Mouse (Mus musculus): Measurements from ENCODE around the gene Clgn. TPM values are rescaled to one million over a fixed set of nuclear protein-coding genes. Genes with fewer than 3 reads are reported as not detected.

Gene Clgn
- 2.9 and 3.5 TPM in 2 replicates for polyA plus RNA-seq (2016; fragmentation: Nextera tagmentation; extraction: Ambion mirVana)

GRCm38 (mm10) chr8:83389316-83390005 lies at the start of gene Clgn:
Gene Clgn (plus strand): TSS chr8:83389867.
- peaks cover 12% of the 10 kb centered on the region for H3K4me1 ChIP-seq (replicated peaks)

GRCm38 (mm10) chr8:83342076-83342475 lies 47.6 kb upstream of the Clgn start:
- H3K4me1 ChIP-seq (replicated peaks) = no peaks in the 10 kb centered on the region
- no peak overlapping the region for H3K27ac ChIP-seq
- H3K36me3 ChIP-seq = no peaks in the 10 kb centered on the region
- no peaks in the 10 kb centered on the region for H3K27me3 ChIP-seq (ENCODE audit: insufficient read depth, poor library complexity, severe bottlenecking)
- DNase-seq (ENCODE audit: low spot score) = no peak
- no peak overlapping the region for H3K4me3 ChIP-seq
- 0 out of 2 replicates have a peak, but pooled peaks cover 5% of the 10 kb centered on the region for H3K9me3 ChIP-seq
- 82% methylated on average over 3 of the region's 3 CpGs for WGBS

More at GRCm38 (mm10) chr8:83389316-83390005, at the start of gene Clgn:
- Histone ChIP-seq H3K9me3 (no peaks in the 10 kb centered on the region), H3K4me3 (peak within 1 kb of the TSS; percentile 73), H3K27me3 (ENCODE audit: insufficient read depth, poor library complexity, severe bottlenecking) (peaks cover 35% of the 10 kb centered on the region), H3K27ac (peak within 1 kb of the TSS; percentile 78), H3K36me3 (no peaks in the 10 kb centered on the region)
- DNase-seq (ENCODE audit: low spot score) = peak; percentile 78
- WGBS = 4% methylated on average over 41 of the region's 41 CpGs

- Histone ChIP-seq H3K27me3 (ENCODE audit: insufficient read depth, poor library complexity, severe bottlenecking) (no peaks in the 10 kb centered on the region), H3K4me1 (replicated peaks) (no peaks in the 10 kb centered on the region), H3K36me3 (no peaks in the 10 kb centered on the region), H3K9me3 (0 out of 2 replicates have a peak, but pooled peaks cover 5% of the 10 kb centered on the region), H3K27ac (no peak overlapping the region), H3K4me3 (no peak overlapping the region)
- DNase-seq (ENCODE audit: low spot score) = no peak
These were observed 47.0 kb upstream of the Clgn start for GRCm38 (mm10) chr8:83342693-83343092.

- Histone ChIP-seq H3K36me3 (no peaks in the 10 kb centered on the region), H3K4me1 (replicated peaks) (no peaks in the 10 kb centered on the region), H3K9me3 (no peaks in the 10 kb centered on the region), H3K27me3 (ENCODE audit: insufficient read depth, poor library complexity, severe bottlenecking) (no peaks in the 10 kb centered on the region), H3K27ac (no peak within 1 kb of the TSS), H3K4me3 (no peak within 1 kb of the TSS)
- 78% methylated on average over 18 of the region's 18 CpGs for WGBS
- DNase-seq (ENCODE audit: low spot score) = no peak
These were observed 41.4 kb upstream of the Clgn start, which contains the start of gene Mgat4d for GRCm38 (mm10) chr8:83348263-83348662. Gene Mgat4d (plus strand): TSS chr8:83348471.

- DNase-seq (ENCODE audit: low spot score) = no peak
- Histone ChIP-seq H3K4me1 (replicated peaks) (no peaks in the 10 kb centered on the region), H3K27me3 (ENCODE audit: insufficient read depth, poor library complexity, severe bottlenecking) (no peaks in the 10 kb centered on the region), H3K9me3 (no peaks in the 10 kb centered on the region), H3K27ac (no peak overlapping the region), H3K36me3 (no peaks in the 10 kb centered on the region), H3K4me3 (no peak overlapping the region)
- 92% methylated on average over 2 of the region's 2 CpGs for WGBS
These were observed 38.4 kb upstream of the Clgn start for GRCm38 (mm10) chr8:83351315-83351714.

GRCm38 (mm10) chr8:83363156-83363769 lies 26.4 kb upstream of the Clgn start:
- DNase-seq (ENCODE audit: low spot score) = peak; percentile 5
- WGBS = 65% methylated on average over 7 of the region's 7 CpGs
- H3K27ac ChIP-seq = no peak overlapping the region

GRCm38 (mm10) chr8:83377231-83377630 lies 12.4 kb upstream of the Clgn start:
- no peak for DNase-seq (ENCODE audit: low spot score)

More at GRCm38 (mm10) chr8:83363156-83363769, 26.4 kb upstream of the Clgn start:
- no peaks in the 10 kb centered on the region for H3K27me3 ChIP-seq (ENCODE audit: insufficient read depth, poor library complexity, severe bottlenecking)
- no peaks in the 10 kb centered on the region for H3K9me3 ChIP-seq
- H3K4me1 ChIP-seq (replicated peaks) = peaks cover 6% of the 10 kb centered on the region; the same call in 1 of the 2 replicates
- H3K4me3 ChIP-seq = no peak overlapping the region
- no peaks in the 10 kb centered on the region for H3K36me3 ChIP-seq

GRCm38 (mm10) chr8:83380141-83380540 lies 9.5 kb upstream of the Clgn start:
- H3K27me3 ChIP-seq (ENCODE audit: insufficient read depth, poor library complexity, severe bottlenecking) = no peaks in the 10 kb centered on the region
- H3K36me3 ChIP-seq = no peaks in the 10 kb centered on the region
- H3K4me3 ChIP-seq = no peak overlapping the region
- 66% methylated on average over 4 of the region's 4 CpGs for WGBS
- no peak for DNase-seq (ENCODE audit: low spot score)
- H3K4me1 ChIP-seq (replicated peaks) = no peaks in the 10 kb centered on the region
- no peak overlapping the region for H3K27ac ChIP-seq
- no peaks in the 10 kb centered on the region for H3K9me3 ChIP-seq

More at GRCm38 (mm10) chr8:83377231-83377630, 12.4 kb upstream of the Clgn start:
- Histone ChIP-seq H3K27ac (no peak overlapping the region), H3K9me3 (no peaks in the 10 kb centered on the region), H3K27me3 (ENCODE audit: insufficient read depth, poor library complexity, severe bottlenecking) (no peaks in the 10 kb centered on the region), H3K36me3 (no peaks in the 10 kb centered on the region), H3K4me3 (no peak overlapping the region), H3K4me1 (replicated peaks) (no peaks in the 10 kb centered on the region)

- H3K27me3 ChIP-seq (ENCODE audit: insufficient read depth, poor library complexity, severe bottlenecking) = no peaks in the 10 kb centered on the region
- H3K27ac ChIP-seq = no peak overlapping the region
- no peak for DNase-seq (ENCODE audit: low spot score)
- no peaks in the 10 kb centered on the region for H3K36me3 ChIP-seq
- no peaks in the 10 kb centered on the region for H3K9me3 ChIP-seq
- H3K4me3 ChIP-seq = no peak overlapping the region
- H3K4me1 ChIP-seq (replicated peaks) = no peaks in the 10 kb centered on the region
- 83% methylated on average over 2 of the region's 2 CpGs for WGBS
These were observed 8.7 kb upstream of the Clgn start for GRCm38 (mm10) chr8:83381016-83381415.

- H3K4me3 ChIP-seq = no peak overlapping the region
- DNase-seq (ENCODE audit: low spot score) = no peak
- no peaks in the 10 kb centered on the region for H3K27me3 ChIP-seq (ENCODE audit: insufficient read depth, poor library complexity, severe bottlenecking)
- no peaks in the 10 kb centered on the region for H3K4me1 ChIP-seq (replicated peaks)
- no peaks in the 10 kb centered on the region for H3K9me3 ChIP-seq
- no peaks in the 10 kb centered on the region for H3K36me3 ChIP-seq
- no peak overlapping the region for H3K27ac ChIP-seq
- WGBS = 43% methylated on average over 2 of the region's 2 CpGs
These were observed 6.8 kb upstream of the Clgn start for GRCm38 (mm10) chr8:83382850-83383249.

- DNase-seq (ENCODE audit: low spot score) = no peak
These were observed 487 bp downstream of the Clgn start for GRCm38 (mm10) chr8:83390006-83390701.

GRCm38 (mm10) chr8:83392521-83392920 lies 2.9 kb downstream of the Clgn start:
- Histone ChIP-seq H3K4me1 (replicated peaks) (peaks cover 12% of the 10 kb centered on the region), H3K9me3 (no peaks in the 10 kb centered on the region), H3K27me3 (ENCODE audit: insufficient read depth, poor library complexity, severe bottlenecking) (peaks cover 35% of the 10 kb centered on the region), H3K36me3 (no peaks in the 10 kb centered on the region), H3K27ac (no peak overlapping the region), H3K4me3 (no peak overlapping the region)
- 86% methylated on average over 1 of the region's 1 CpGs for WGBS
- no peak for DNase-seq (ENCODE audit: low spot score)

More at GRCm38 (mm10) chr8:83390006-83390701, 487 bp downstream of the Clgn start:
- H3K4me3 ChIP-seq = peak overlapping the region; percentile 73
- peaks cover 35% of the 10 kb centered on the region for H3K27me3 ChIP-seq (ENCODE audit: insufficient read depth, poor library complexity, severe bottlenecking)
- H3K27ac ChIP-seq = peak overlapping the region; percentile 78
- no peaks in the 10 kb centered on the region for H3K36me3 ChIP-seq
- H3K9me3 ChIP-seq = no peaks in the 10 kb centered on the region
- peaks cover 12% of the 10 kb centered on the region for H3K4me1 ChIP-seq (replicated peaks)
- WGBS = 5% methylated on average over 14 of the region's 14 CpGs

GRCm38 (mm10) chr8:83394325-83394724 lies 4.7 kb downstream of the Clgn start:
- Histone ChIP-seq H3K9me3 (no peaks in the 10 kb centered on the region), H3K4me3 (no peak overlapping the region), H3K27ac (no peak overlapping the region), H3K27me3 (ENCODE audit: insufficient read depth, poor library complexity, severe bottlenecking) (peaks cover 21% of the 10 kb centered on the region), H3K36me3 (no peaks in the 10 kb centered on the region), H3K4me1 (replicated peaks) (peaks cover 11% of the 10 kb centered on the region)
- no peak for DNase-seq (ENCODE audit: low spot score)
- WGBS = 90% methylated on average over 5 of the region's 5 CpGs

Measured in hindbrain, embryonic 10.5 days (tissue).